Mouse (Mus musculus) adipocyte (in vitro differentiated cells): ENCODE results near the gene Gm26727.
"Not testable (repeated sequence)": the region's sequence is repeated elsewhere in the genome, so short reads cannot be mapped to it uniquely, and the experiment has no call there.

Experiments used
- DNase-seq: peaks from one replicate; pipeline ENCODE4 v3.0.0-alpha.2; 2016; ENCODE audit warnings: low spot score

Gene Gm26727

GRCm38 (mm10) chr2:67433081-67433480 lies at the start of gene Gm26727:
Gene Gm26727, minus strand, starts transcription at chr2:67433181.
- no peak for DNase-seq

- no peak for DNase-seq
Measured at GRCm38 (mm10) chr2:67481051-67481450, 48.1 kb upstream of the Gm26727 start.

GRCm38 (mm10) chr2:67477753-67478152 lies 44.8 kb upstream of the Gm26727 start:
- DNase-seq, result peak; percentile 23

- DNase-seq, result not testable (repeated sequence)
Measured at GRCm38 (mm10) chr2:67470030-67470429, 37.0 kb upstream of the Gm26727 start.

GRCm38 (mm10) chr2:67467036-67467435 lies 34.1 kb upstream of the Gm26727 start:
- no peak for DNase-seq

- DNase-seq, result no peak
Measured at GRCm38 (mm10) chr2:67460857-67461256, 27.9 kb upstream of the Gm26727 start.

GRCm38 (mm10) chr2:67447206-67447605 lies 14.2 kb upstream of the Gm26727 start:
- DNase-seq, result no peak

- DNase-seq, result no peak
Measured at GRCm38 (mm10) chr2:67446772-67447171, 13.8 kb upstream of the Gm26727 start.

GRCm38 (mm10) chr2:67445780-67446179 lies 12.8 kb upstream of the Gm26727 start, which contains the start of gene Xirp2:
Gene Xirp2, plus strand, starts transcription at chr2:67446002.
- DNase-seq, result no peak

GRCm38 (mm10) chr2:67438309-67438708 lies 5.3 kb upstream of the Gm26727 start:
- no peak for DNase-seq

- DNase-seq, result no peak
Measured at GRCm38 (mm10) chr2:67422799-67423198, 10.2 kb downstream of the Gm26727 start.

- DNase-seq, result no peak
Measured at GRCm38 (mm10) chr2:67420853-67421252, 12.1 kb downstream of the Gm26727 start.

GRCm38 (mm10) chr2:67413425-67413824 lies 19.6 kb downstream of the Gm26727 start, which contains the start of gene Gm21830:
Gene Gm21830, plus strand, starts transcription at chr2:67413725.
- not testable (repeated sequence) for DNase-seq
